Mouse (Mus musculus): ENCODE results near the gene Gm17657. TPM values are rescaled to one million over a fixed set of nuclear protein-coding genes. Genes with fewer than 3 reads are reported as not detected.

Gene Gm17657
- polyA plus RNA-seq, 1 experiment from 2014 or later: not detected

- Histone ChIP-seq H3K9me3 (replicated peaks; ENCODE audit: control insufficient read depth, low read length) (no peaks in the 10 kb centered on the region), H3K27me3 (replicated peaks; ENCODE audit: control insufficient read depth, insufficient read depth, low read length) (no peaks in the 10 kb centered on the region), H3K9ac (ENCODE audit: low read length) (no peak overlapping the region), H3K27ac (ENCODE audit: low read depth, low read length) (no peak overlapping the region), H3K4me2 (ENCODE audit: low read length) (no peak overlapping the region), H3K36me3 (ENCODE audit: control insufficient read depth, insufficient read depth, low read length) (peaks cover 31% of the 10 kb centered on the region), H3K4me3 (ENCODE audit: low read depth, low read length) (no peak overlapping the region), H3K4me1 (ENCODE audit: control insufficient read depth, insufficient read depth, low read length) (peaks cover 4% of the 10 kb centered on the region)
- DNase-seq (ENCODE audit: low spot score): no peak
- peak; percentile 49; the same call in 1 of the 2 replicates for ATAC-seq
- 67% methylated on average over 5 of the region's 5 CpGs for WGBS
Observed at GRCm38 (mm10) chr17:29584306-29584705, 34.9 kb upstream of the Gm17657 start.

- Histone ChIP-seq H3K9ac (ENCODE audit: low read length) (no peak overlapping the region), H3K36me3 (ENCODE audit: control insufficient read depth, insufficient read depth, low read length) (peaks cover 38% of the 10 kb centered on the region), H3K4me2 (ENCODE audit: low read length) (no peak overlapping the region), H3K4me1 (ENCODE audit: control insufficient read depth, insufficient read depth, low read length) (no peaks in the 10 kb centered on the region; the same call in 1 of the 2 replicates), H3K27me3 (replicated peaks; ENCODE audit: control insufficient read depth, insufficient read depth, low read length) (no peaks in the 10 kb centered on the region), H3K9me3 (replicated peaks; ENCODE audit: control insufficient read depth, low read length) (no peaks in the 10 kb centered on the region), H3K27ac (ENCODE audit: low read depth, low read length) (no peak overlapping the region), H3K4me3 (ENCODE audit: low read depth, low read length) (no peak overlapping the region)
- WGBS: 75% methylated on average over 5 of the region's 5 CpGs
- DNase-seq (ENCODE audit: low spot score): no peak
- no peak for ATAC-seq
Observed at GRCm38 (mm10) chr17:29583569-29583968, 34.1 kb upstream of the Gm17657 start.

- peaks cover 75% of the 10 kb centered on the region for H3K36me3 ChIP-seq (ENCODE audit: control insufficient read depth, insufficient read depth, low read length)
- H3K9me3 ChIP-seq (replicated peaks; ENCODE audit: control insufficient read depth, low read length): no peaks in the 10 kb centered on the region
- H3K9ac ChIP-seq (ENCODE audit: low read length): no peak overlapping the region
- no peak overlapping the region for H3K4me3 ChIP-seq (ENCODE audit: low read depth, low read length)
- H3K4me1 ChIP-seq (ENCODE audit: control insufficient read depth, insufficient read depth, low read length): no peaks in the 10 kb centered on the region; the same call in 1 of the 2 replicates
- no peak overlapping the region for H3K27ac ChIP-seq (ENCODE audit: low read depth, low read length)
- H3K4me2 ChIP-seq (ENCODE audit: low read length): no peak overlapping the region
- 78% methylated on average over 4 of the region's 4 CpGs for whole genome bisulfite sequencing
- DNase-seq (ENCODE audit: low spot score): no peak
- H3K27me3 ChIP-seq (replicated peaks; ENCODE audit: control insufficient read depth, insufficient read depth, low read length): no peaks in the 10 kb centered on the region
- ATAC-seq: no peak
Observed at GRCm38 (mm10) chr17:29579579-29580126, 30.2 kb upstream of the Gm17657 start.

GRCm38 (mm10) chr17:29569831-29570230 is 20.4 kb upstream of the Gm17657 start:
- no peaks in the 10 kb centered on the region for H3K4me1 ChIP-seq (ENCODE audit: control insufficient read depth, insufficient read depth, low read length)
- H3K9me3 ChIP-seq (replicated peaks; ENCODE audit: control insufficient read depth, low read length): no peaks in the 10 kb centered on the region
- ATAC-seq (no peak), DNase-seq (ENCODE audit: low spot score) (no peak)
- H3K27me3 ChIP-seq (replicated peaks; ENCODE audit: control insufficient read depth, insufficient read depth, low read length): no peaks in the 10 kb centered on the region
- no peak overlapping the region for H3K4me3 ChIP-seq (ENCODE audit: low read depth, low read length)
- H3K9ac ChIP-seq (ENCODE audit: low read length): no peak overlapping the region
- H3K27ac ChIP-seq (ENCODE audit: low read depth, low read length): no peak overlapping the region
- H3K4me2 ChIP-seq (ENCODE audit: low read length): no peak overlapping the region
- WGBS: 85% methylated on average over 6 of the region's 6 CpGs
- H3K36me3 ChIP-seq (ENCODE audit: control insufficient read depth, insufficient read depth, low read length): peaks cover 63% of the 10 kb centered on the region

GRCm38 (mm10) chr17:29568435-29568834 is 19.0 kb upstream of the Gm17657 start:
- WGBS: 96% methylated on average over 15 of the region's 15 CpGs
- H3K9ac ChIP-seq (ENCODE audit: low read length): no peak overlapping the region
- no peak overlapping the region for H3K4me3 ChIP-seq (ENCODE audit: low read depth, low read length)
- H3K9me3 ChIP-seq (replicated peaks; ENCODE audit: control insufficient read depth, low read length): no peaks in the 10 kb centered on the region
- ATAC-seq (no peak), DNase-seq (ENCODE audit: low spot score) (no peak)
- H3K36me3 ChIP-seq (ENCODE audit: control insufficient read depth, insufficient read depth, low read length): peaks cover 60% of the 10 kb centered on the region
- no peaks in the 10 kb centered on the region for H3K4me1 ChIP-seq (ENCODE audit: control insufficient read depth, insufficient read depth, low read length)
- no peak overlapping the region for H3K4me2 ChIP-seq (ENCODE audit: low read length)
- no peak overlapping the region for H3K27ac ChIP-seq (ENCODE audit: low read depth, low read length)
- no peaks in the 10 kb centered on the region for H3K27me3 ChIP-seq (replicated peaks; ENCODE audit: control insufficient read depth, insufficient read depth, low read length)

- Histone ChIP-seq H3K27ac (ENCODE audit: low read depth, low read length) (no peak overlapping the region), H3K27me3 (replicated peaks; ENCODE audit: control insufficient read depth, insufficient read depth, low read length) (no peaks in the 10 kb centered on the region), H3K9me3 (replicated peaks; ENCODE audit: control insufficient read depth, low read length) (no peaks in the 10 kb centered on the region), H3K4me2 (ENCODE audit: low read length) (no peak overlapping the region), H3K9ac (ENCODE audit: low read length) (no peak overlapping the region), H3K36me3 (ENCODE audit: control insufficient read depth, insufficient read depth, low read length) (peaks cover 31% of the 10 kb centered on the region), H3K4me3 (ENCODE audit: low read depth, low read length) (no peak overlapping the region), H3K4me1 (ENCODE audit: control insufficient read depth, insufficient read depth, low read length) (no peaks in the 10 kb centered on the region)
- ATAC-seq: no peak
- WGBS: 98% methylated on average over 5 of the region's 5 CpGs
- DNase-seq (ENCODE audit: low spot score): no peak
Observed at GRCm38 (mm10) chr17:29565521-29565920, 16.1 kb upstream of the Gm17657 start.

- no peak overlapping the region for H3K4me2 ChIP-seq (ENCODE audit: low read length)
- no peaks in the 10 kb centered on the region for H3K27me3 ChIP-seq (replicated peaks; ENCODE audit: control insufficient read depth, insufficient read depth, low read length)
- DNase-seq (ENCODE audit: low spot score) (no peak), ATAC-seq (no peak)
- no peak overlapping the region for H3K9ac ChIP-seq (ENCODE audit: low read length)
- no peaks in the 10 kb centered on the region for H3K4me1 ChIP-seq (ENCODE audit: control insufficient read depth, insufficient read depth, low read length)
- H3K36me3 ChIP-seq (ENCODE audit: control insufficient read depth, insufficient read depth, low read length): no peaks in the 10 kb centered on the region
- WGBS: 95% methylated on average over 5 of the region's 5 CpGs
- no peak overlapping the region for H3K4me3 ChIP-seq (ENCODE audit: low read depth, low read length)
- no peak overlapping the region for H3K27ac ChIP-seq (ENCODE audit: low read depth, low read length)
- H3K9me3 ChIP-seq (replicated peaks; ENCODE audit: control insufficient read depth, low read length): no peaks in the 10 kb centered on the region
Observed at GRCm38 (mm10) chr17:29558476-29558875, 9.0 kb upstream of the Gm17657 start.

GRCm38 (mm10) chr17:29556893-29557292 is 7.5 kb upstream of the Gm17657 start:
- no peaks in the 10 kb centered on the region for H3K36me3 ChIP-seq (ENCODE audit: control insufficient read depth, insufficient read depth, low read length)
- no peak overlapping the region for H3K9ac ChIP-seq (ENCODE audit: low read length)
- H3K27ac ChIP-seq (ENCODE audit: low read depth, low read length): no peak overlapping the region
- H3K9me3 ChIP-seq (replicated peaks; ENCODE audit: control insufficient read depth, low read length): no peaks in the 10 kb centered on the region
- H3K4me1 ChIP-seq (ENCODE audit: control insufficient read depth, insufficient read depth, low read length): no peaks in the 10 kb centered on the region
- H3K4me2 ChIP-seq (ENCODE audit: low read length): no peak overlapping the region
- no peak overlapping the region for H3K4me3 ChIP-seq (ENCODE audit: low read depth, low read length)
- DNase-seq (ENCODE audit: low spot score) (no peak), ATAC-seq (no peak)
- no peaks in the 10 kb centered on the region for H3K27me3 ChIP-seq (replicated peaks; ENCODE audit: control insufficient read depth, insufficient read depth, low read length)
- WGBS: 96% methylated on average over 7 of the region's 7 CpGs

GRCm38 (mm10) chr17:29556456-29556855 is 7.0 kb upstream of the Gm17657 start:
- WGBS: 96% methylated on average over 10 of the region's 10 CpGs
- Histone ChIP-seq H3K27ac (ENCODE audit: low read depth, low read length) (no peak overlapping the region), H3K27me3 (replicated peaks; ENCODE audit: control insufficient read depth, insufficient read depth, low read length) (no peaks in the 10 kb centered on the region), H3K9me3 (replicated peaks; ENCODE audit: control insufficient read depth, low read length) (no peaks in the 10 kb centered on the region), H3K4me3 (ENCODE audit: low read depth, low read length) (no peak overlapping the region), H3K4me1 (ENCODE audit: control insufficient read depth, insufficient read depth, low read length) (no peaks in the 10 kb centered on the region), H3K4me2 (ENCODE audit: low read length) (no peak overlapping the region), H3K9ac (ENCODE audit: low read length) (no peak overlapping the region), H3K36me3 (ENCODE audit: control insufficient read depth, insufficient read depth, low read length) (no peaks in the 10 kb centered on the region)
- ATAC-seq (no peak), DNase-seq (ENCODE audit: low spot score) (no peak)
